Mouse (Mus musculus) cerebellum, postnatal 14 days (tissue): ENCODE results near the gene Tbc1d32.

Experiments
- DNase-seq, 2 experiments: peaks; one replicate each; pipeline ENCODE4 v3.0.0; 2021; ENCODE audit warnings: mixed read lengths in 2 of 2

Gene Tbc1d32

GRCm38 (mm10) chr10:56228568-56229209 lies at the start of gene Tbc1d32:
TSS of gene Tbc1d32 (minus strand) at chr10:56228689.
- peak; percentile 96 for DNase-seq

GRCm38 (mm10) chr10:56227771-56228275 lies 666 bp downstream of the Tbc1d32 start:
- peak; percentile 9 to 24 for DNase-seq

- DNase-seq = no peak
These were observed 12.7 kb downstream of the Tbc1d32 start for GRCm38 (mm10) chr10:56215797-56216196.

- DNase-seq = no peak
These were observed 18.1 kb downstream of the Tbc1d32 start for GRCm38 (mm10) chr10:56210343-56210742.

- no peak for DNase-seq
These were observed 21.6 kb downstream of the Tbc1d32 start for GRCm38 (mm10) chr10:56206802-56207404.

GRCm38 (mm10) chr10:56204348-56204747 lies 24.1 kb downstream of the Tbc1d32 start:
- no peak for DNase-seq

GRCm38 (mm10) chr10:56199902-56200301 lies 28.6 kb downstream of the Tbc1d32 start:
- no peak for DNase-seq

GRCm38 (mm10) chr10:56198691-56199090 lies 29.8 kb downstream of the Tbc1d32 start:
- DNase-seq = no peak

GRCm38 (mm10) chr10:56194310-56194709 lies 34.2 kb downstream of the Tbc1d32 start:
- DNase-seq = no peak

GRCm38 (mm10) chr10:56181727-56182126 lies 46.8 kb downstream of the Tbc1d32 start:
- DNase-seq = no peak

- DNase-seq = no peak
These were observed 55.3 kb downstream of the Tbc1d32 start for GRCm38 (mm10) chr10:56173184-56173583.

- DNase-seq = peak in 1 of 2 experiments; percentile 15
These were observed 60.8 kb downstream of the Tbc1d32 start for GRCm38 (mm10) chr10:56167721-56168120.

- DNase-seq = no peak
These were observed 62.7 kb downstream of the Tbc1d32 start for GRCm38 (mm10) chr10:56165758-56166157.

- peak; percentile 57 to 60 for DNase-seq
These were observed 64.1 kb downstream of the Tbc1d32 start for GRCm38 (mm10) chr10:56164411-56164810.

GRCm38 (mm10) chr10:56158748-56159147 lies 69.7 kb downstream of the Tbc1d32 start:
- no peak for DNase-seq

- DNase-seq = peak; percentile 33
These were observed 70.3 kb downstream of the Tbc1d32 start for GRCm38 (mm10) chr10:56158207-56158606.

- no peak for DNase-seq
These were observed 71.5 kb downstream of the Tbc1d32 start for GRCm38 (mm10) chr10:56156956-56157355.

- DNase-seq = no peak
These were observed 79.6 kb downstream of the Tbc1d32 start for GRCm38 (mm10) chr10:56148920-56149319.

- peak; percentile 44 to 65 for DNase-seq
These were observed 91.3 kb downstream of the Tbc1d32 start for GRCm38 (mm10) chr10:56137191-56137590.

GRCm38 (mm10) chr10:56129642-56130041 lies 98.8 kb downstream of the Tbc1d32 start:
- DNase-seq = no peak

GRCm38 (mm10) chr10:56126972-56127371 lies 101.5 kb downstream of the Tbc1d32 start:
- no peak for DNase-seq

- DNase-seq = peak; percentile 73 to 77
These were observed 112.8 kb downstream of the Tbc1d32 start for GRCm38 (mm10) chr10:56115636-56116180.

- peak; percentile 82 to 83 for DNase-seq
These were observed 113.4 kb downstream of the Tbc1d32 start for GRCm38 (mm10) chr10:56114951-56115635.

GRCm38 (mm10) chr10:56106996-56107334 lies 121.5 kb downstream of the Tbc1d32 start:
- DNase-seq = no peak
